Mouse (Mus musculus): Measurements from ENCODE around the gene Erf. TPM values are rescaled to one million over a fixed set of nuclear protein-coding genes. Genes with fewer than 3 reads are reported as not detected.

Gene Erf
- total RNA-seq, 2 experiments from 2014 or later: 47.5 to 53.2 TPM

DNA sequence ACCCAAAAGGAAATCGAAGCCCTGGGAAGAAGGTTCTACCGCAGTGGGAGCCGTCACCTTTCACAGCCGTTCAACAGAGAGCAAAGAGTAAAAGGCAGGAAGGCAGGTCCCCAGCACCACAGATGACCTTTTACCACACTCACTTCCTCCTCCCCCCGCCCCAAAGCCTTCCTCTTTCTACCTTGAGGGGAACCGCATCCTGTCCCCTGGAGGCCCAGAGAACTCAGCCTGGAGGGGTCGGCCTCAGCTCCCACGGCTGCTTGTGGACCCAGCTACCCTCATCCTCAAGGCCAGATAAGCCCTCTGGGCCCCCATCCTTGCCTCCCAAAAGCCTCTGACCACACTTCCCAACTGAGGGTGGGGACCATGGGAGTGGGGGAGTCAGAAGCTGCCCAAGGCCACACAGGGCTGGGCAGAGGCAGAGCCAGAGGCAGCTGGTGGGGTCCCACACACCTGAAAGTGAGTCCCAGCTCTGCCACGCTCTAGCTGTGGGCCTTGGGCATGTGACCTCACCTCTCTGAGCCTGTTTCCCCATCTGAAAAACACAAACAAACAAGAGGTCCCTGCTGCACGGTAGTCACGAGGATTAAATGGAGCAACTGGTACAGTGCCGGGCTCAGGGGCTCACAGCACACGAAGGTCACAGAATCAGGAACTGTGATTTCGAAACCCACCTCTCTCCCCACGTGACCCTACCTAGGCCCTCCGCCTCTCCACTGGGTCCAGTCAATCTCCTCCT is 45.0 kb downstream of the Erf start:
- no peak for DNase-seq

DNA sequence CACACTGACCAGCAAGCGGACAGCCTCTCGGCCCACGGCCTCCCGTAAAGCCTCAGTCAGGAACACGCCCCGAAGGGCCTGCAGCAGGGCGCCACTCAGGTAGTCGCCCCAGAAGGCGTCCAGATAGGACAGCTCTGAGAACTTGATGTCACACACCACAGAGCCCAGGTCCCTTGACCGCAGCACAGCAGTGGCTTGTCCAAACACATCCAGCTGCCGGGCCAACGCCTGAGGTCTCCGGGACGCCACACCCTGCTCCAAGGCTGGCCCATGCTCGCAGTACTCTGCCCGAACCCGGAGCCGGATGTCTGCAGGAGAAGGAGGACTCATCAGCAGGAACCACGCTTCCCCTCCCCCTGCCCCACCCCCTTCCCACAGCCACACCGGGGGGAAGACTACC is 46.9 kb downstream of the Erf start:
- DNase-seq: no peak

DNA sequence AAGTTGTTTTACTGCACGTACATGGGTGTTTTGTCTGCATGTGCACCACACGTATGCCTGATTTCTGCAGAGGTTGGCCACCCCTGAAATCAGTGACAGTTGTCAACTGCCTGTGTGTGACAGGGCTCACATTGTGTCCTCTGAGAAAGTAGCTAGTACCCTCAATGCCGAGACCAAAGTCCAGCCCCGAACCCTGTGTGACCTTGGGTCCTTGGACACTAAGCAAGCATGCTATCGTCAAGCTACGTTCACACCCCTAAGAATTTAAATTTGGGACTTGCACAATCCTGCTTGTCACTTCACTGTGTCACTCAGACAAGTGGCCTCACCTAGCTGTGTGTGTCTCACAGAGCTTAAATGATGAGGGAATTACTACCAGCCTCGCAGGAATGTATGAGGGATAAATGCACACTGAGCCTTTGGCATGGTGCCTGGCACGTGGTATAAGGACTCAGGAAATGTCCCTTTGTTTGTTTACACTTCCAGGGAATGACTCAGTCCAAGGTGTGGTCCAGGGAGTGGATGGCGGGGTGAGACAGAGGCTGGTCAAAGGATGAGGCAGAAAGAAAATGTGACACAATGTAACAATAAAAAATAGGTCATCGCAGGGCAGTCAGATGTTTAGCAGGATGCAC is 53.1 kb downstream of the Erf start:
- DNase-seq: peak; percentile 31

DNA sequence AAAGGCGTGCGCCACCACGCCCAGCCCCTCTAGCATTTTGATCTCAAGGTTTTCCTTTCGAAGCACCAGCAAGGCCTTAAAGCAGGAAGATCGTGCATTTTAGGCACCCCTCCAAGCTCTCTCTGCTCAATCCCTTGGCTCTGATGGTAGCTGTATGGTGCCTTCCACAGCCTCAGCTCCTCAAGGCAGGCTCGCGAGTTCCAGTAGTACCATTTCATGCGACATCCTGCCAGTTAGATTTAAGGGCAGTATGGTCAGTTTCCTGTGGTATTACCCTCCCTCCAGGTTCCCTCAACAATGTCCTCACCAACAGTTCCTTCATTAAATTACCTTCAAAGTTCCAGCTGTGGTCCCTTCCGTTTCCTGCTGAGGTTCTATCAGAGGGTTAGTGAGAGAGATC is 54.5 kb downstream of the Erf start:
- no peak for DNase-seq

DNA sequence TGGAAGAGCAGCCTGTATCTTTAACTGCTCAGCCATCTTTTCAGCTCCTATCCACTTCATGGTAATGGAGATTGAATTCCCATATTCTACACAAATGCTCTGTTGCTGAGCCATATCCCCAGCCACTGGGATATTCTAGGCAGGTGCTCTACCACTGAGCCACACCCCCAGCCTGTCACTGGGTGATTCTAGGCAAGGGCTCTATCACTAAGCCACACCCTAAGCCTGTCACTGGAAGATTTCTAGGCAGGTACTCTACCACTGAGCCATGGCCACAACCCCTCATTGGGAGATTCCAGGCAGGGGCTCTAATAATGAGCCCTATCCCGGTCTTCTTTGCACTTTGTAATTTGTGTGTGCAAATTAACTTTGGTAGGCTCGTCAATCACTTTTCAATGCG is 55.4 kb downstream of the Erf start:
- no peak for DNase-seq

Small RNA genes lying within 50 kb of the gene (microRNA-seq; reads per million reads assigned to microRNA genes)
- 0 to 0.20 reads per million in 2 experiments for gene Mir7048

Other genes starting within 250 kb of the Erf start
- under 1 TPM; 0.31 to 0.47 TPM for gene Atp1a3, start 244.8 kb downstream of the Erf start, total RNA-seq (2021)
- 10 to 100 TPM; 14.0 to 15.7 TPM for gene Grik5, start 178.4 kb downstream of the Erf start, total RNA-seq (2021)
- 10 to 100 TPM; 13.5 to 16.3 TPM for gene Zfp574, start 178.2 kb downstream of the Erf start, total RNA-seq (2021)
- under 1 TPM; 0.36 to 0.79 TPM for gene Pou2f2, start 71.0 kb downstream of the Erf start, total RNA-seq (2021)
- gene Dedd2, start 30.1 kb downstream of the Erf start, total RNA-seq (2021): 1 to 10 TPM; 7.2 to 9.6 TPM
- gene Zfp526, start 29.3 kb downstream of the Erf start, total RNA-seq (2021): 10 to 100 TPM in 1 of 2 experiments, 1 to 10 TPM in 1; 9.9 to 10.2 TPM
- 10 to 100 TPM; 68.2 to 70.9 TPM for gene Gsk3a, start 12.9 kb downstream of the Erf start, total RNA-seq (2021)
- gene Cic, start 16.9 kb upstream of the Erf start, total RNA-seq (2021): 100 to 1,000 TPM; 108 to 109 TPM
- 10 to 100 TPM; 37.5 to 38.4 TPM for gene Pafah1b3, start 47.2 kb upstream of the Erf start, total RNA-seq (2021)
- gene Prr19, start 50.6 kb upstream of the Erf start, total RNA-seq (2021): not detected
- not detected for gene Tmem145, start 55.3 kb upstream of the Erf start, total RNA-seq (2021)
- gene Megf8, start 66.4 kb upstream of the Erf start, total RNA-seq (2021): 10 to 100 TPM; 26.2 to 29.3 TPM
- gene Cnfn, start 119.0 kb upstream of the Erf start, total RNA-seq (2021): not detected
- gene Lipe, start 147.9 kb upstream of the Erf start, total RNA-seq (2021): 10 to 100 TPM; 20.8 to 22.6 TPM
- gene Cxcl17, start 162.1 kb upstream of the Erf start, total RNA-seq (2021): not detected
- 1 to 10 TPM; 9.1 to 9.7 TPM for gene Ceacam1, start 226.8 kb upstream of the Erf start, total RNA-seq (2021)